8 mouse cellular contexts compared by ENCODE assay signal in genomic region chr2:32741273-32742172, GRCm38 (mm10). TPM values are rescaled to one million over a fixed set of nuclear protein-coding genes. Genes with fewer than 3 reads are reported as not detected.
DNase-seq lines count a peak whose midpoint lies in the region; ATAC-seq and TF ChIP-seq lines count a peak whose summit lies in the region.

No protein-coding gene starts in this region.

- H3K9me3 ChIP-seq in forebrain, embryonic 16.5 days (ENCODE audit: control insufficient read depth, low read length), result no peaks in the 10 kb centered on the region
- H3K9me3 ChIP-seq in intestine, embryonic 16.5 days (ENCODE audit: control insufficient read depth, low read length), result no peaks in the 10 kb centered on the region
- no peaks in the 10 kb centered on the region for H3K9me3 ChIP-seq in liver, postnatal 0 days (ENCODE audit: low read length)

- TF ChIP-seq EP300 in liver, postnatal 0 days (IDR thresholded peaks at IDR 0.05; ENCODE audit: low read depth), result no peak

- peak; percentile 61 for DNase-seq in gastrocnemius, adult 2 months
- no peak for DNase-seq in gastrocnemius, postnatal 36 days
- peak; percentile 80 to 83 for DNase-seq in cerebellum, adult 2 months
- no peak for DNase-seq in liver, postnatal 0 days
- no peak for DNase-seq in T-cell, adult 2 months (ENCODE audit: low spot score)

- peak overlapping the region; percentile 87 for H3K9ac ChIP-seq in forebrain, embryonic 16.5 days (replicated peaks; ENCODE audit: low read depth, low read length)
- peak overlapping the region; percentile 64 for H3K9ac ChIP-seq in intestine, embryonic 16.5 days (ENCODE audit: low read depth, low read length)
- no peak overlapping the region for H3K9ac ChIP-seq in liver, postnatal 0 days (replicated peaks)

- no peak for TF ChIP-seq CTCF in gastrocnemius, adult 2 months (IDR thresholded peaks at IDR 0.05)
- no peak for TF ChIP-seq CTCF in cerebellum, adult 2 months (IDR thresholded peaks at IDR 0.05; ENCODE audit: borderline replicate concordance, insufficient read depth, low read depth, low read length)
- no peak for TF ChIP-seq CTCF in liver, postnatal 0 days (IDR thresholded peaks at IDR 0.05; ENCODE audit: low read depth)
- no peak for TF ChIP-seq CTCF in olfactory bulb, adult 2 months (IDR thresholded peaks at IDR 0.05; ENCODE audit: insufficient read depth, low read depth, low read length)

- TF ChIP-seq POLR2A in cerebellum, adult 2 months (IDR thresholded peaks at IDR 0.05; ENCODE audit: borderline replicate concordance, insufficient read depth, low read length), result peak; percentile 73
- TF ChIP-seq POLR2A in olfactory bulb, adult 2 months (IDR thresholded peaks at IDR 0.05; ENCODE audit: insufficient read depth, low read depth, low read length), result peak; percentile 37; the same call in 1 of the 2 replicates

- peak overlapping the region; percentile 28; the same call in 1 of the 2 replicates for H3K27ac ChIP-seq in gastrocnemius, adult 2 months
- H3K27ac ChIP-seq in cerebellum, adult 2 months (ENCODE audit: insufficient read depth, low read length), result peak overlapping the region; percentile 22
- H3K27ac ChIP-seq in forebrain, embryonic 16.5 days (ENCODE audit: low read length), result peak overlapping the region; percentile 86
- no peak overlapping the region for H3K27ac ChIP-seq in intestine, embryonic 16.5 days (ENCODE audit: low read length)
- H3K27ac ChIP-seq in liver, postnatal 0 days (ENCODE audit: low read depth), result no peak overlapping the region
- 0 out of 2 replicates have a peak overlapping the region, but pooled peaks have one; percentile 16 for H3K27ac ChIP-seq in olfactory bulb, adult 2 months (ENCODE audit: insufficient read depth, low read depth, low read length)

- peak; percentile 56 for ATAC-seq in forebrain, embryonic 16.5 days
- peak; percentile 27 for ATAC-seq in intestine, embryonic 16.5 days
- peak; percentile 25; the same call in 1 of the 2 replicates for ATAC-seq in liver, postnatal 0 days

- H3K27me3 ChIP-seq in cerebellum, adult 2 months (ENCODE audit: control insufficient read depth, insufficient read depth, low read length), result no peaks in the 10 kb centered on the region
- H3K27me3 ChIP-seq in forebrain, embryonic 16.5 days (replicated peaks; ENCODE audit: control insufficient read depth, insufficient read depth, low read length), result no peaks in the 10 kb centered on the region
- H3K27me3 ChIP-seq in intestine, embryonic 16.5 days (replicated peaks; ENCODE audit: control insufficient read depth, insufficient read depth, low read length), result peaks cover 19% of the 10 kb centered on the region
- H3K27me3 ChIP-seq in liver, postnatal 0 days (ENCODE audit: insufficient read depth, low read length), result peaks cover 6% of the 10 kb centered on the region; the same call in 1 of the 2 replicates

- 3% methylated on average over 55 of the region's 58 CpGs for WGBS in cerebellum, adult 2 months
- WGBS in forebrain, embryonic 16.5 days, result under 1% methylated on average over 50 of the region's 58 CpGs
- WGBS in intestine, embryonic 16.5 days, result 5% methylated on average over 53 of the region's 58 CpGs
- 59% methylated on average over 42 of the region's 58 CpGs for WGBS in liver, postnatal 0 days (ENCODE audit: insufficient replicate concordance)
- WGBS in olfactory bulb, adult 2 months, result 4% methylated on average over 51 of the region's 58 CpGs

- H3K36me3 ChIP-seq in forebrain, embryonic 16.5 days (ENCODE audit: control insufficient read depth, insufficient read depth), result peaks cover 3% of the 10 kb centered on the region; the same call in 1 of the 2 replicates
- 0 out of 2 replicates have a peak, but pooled peaks cover 2% of the 10 kb centered on the region for H3K36me3 ChIP-seq in intestine, embryonic 16.5 days (ENCODE audit: control insufficient read depth, insufficient read depth, low read length)
- H3K36me3 ChIP-seq in liver, postnatal 0 days (replicated peaks; ENCODE audit: insufficient read depth, low read length), result peaks cover 14% of the 10 kb centered on the region

- peaks cover 14% of the 10 kb centered on the region for H3K4me1 ChIP-seq in cerebellum, adult 2 months (ENCODE audit: control insufficient read depth, insufficient read depth, low read length)
- H3K4me1 ChIP-seq in forebrain, embryonic 16.5 days (replicated peaks; ENCODE audit: control insufficient read depth, insufficient read depth, low read length), result peaks cover 22% of the 10 kb centered on the region
- H3K4me1 ChIP-seq in intestine, embryonic 16.5 days (ENCODE audit: control insufficient read depth, insufficient read depth, low read length), result peaks cover 26% of the 10 kb centered on the region
- 0 out of 2 replicates have a peak, but pooled peaks cover 8% of the 10 kb centered on the region for H3K4me1 ChIP-seq in liver, postnatal 0 days (ENCODE audit: insufficient read depth)
- peaks cover 14% of the 10 kb centered on the region for H3K4me1 ChIP-seq in olfactory bulb, adult 2 months (ENCODE audit: control insufficient read depth, insufficient read depth, low read length)

- H3K4me2 ChIP-seq in forebrain, embryonic 16.5 days (ENCODE audit: low read length), result peak overlapping the region; percentile 85
- peak overlapping the region; percentile 84 for H3K4me2 ChIP-seq in intestine, embryonic 16.5 days (ENCODE audit: low read depth, low read length)
- peak overlapping the region; percentile 57 for H3K4me2 ChIP-seq in liver, postnatal 0 days (ENCODE audit: low read depth, low read length)

- intact Hi-C loops in gastrocnemius, adult 2 months (cut with DNase I), result no loop called here
- intact Hi-C loops in gastrocnemius, postnatal 36 days (cut with DNase I), result no loop called here

- peak overlapping the region; percentile 67 for H3K4me3 ChIP-seq in gastrocnemius, adult 2 months
- H3K4me3 ChIP-seq in cerebellum, adult 2 months (replicated peaks; ENCODE audit: insufficient read depth, low read depth, low read length), result peak overlapping the region; percentile 87
- H3K4me3 ChIP-seq in forebrain, embryonic 16.5 days (replicated peaks; ENCODE audit: low read length), result peak overlapping the region; percentile 84
- H3K4me3 ChIP-seq in intestine, embryonic 16.5 days (ENCODE audit: low read length), result peak overlapping the region; percentile 48
- H3K4me3 ChIP-seq in liver, postnatal 0 days (ENCODE audit: low read depth, low read length), result peak overlapping the region; percentile 13; the same call in 1 of the 2 replicates
- peak overlapping the region; percentile 68 for H3K4me3 ChIP-seq in olfactory bulb, adult 2 months (ENCODE audit: insufficient read depth, low read depth, low read length)

RNA-seq across cellular contexts. Expression of gene 6330409D20Rik, which starts 0.7 kb away (rescaled TPM):
- total RNA-seq in gastrocnemius, adult 2 months (2021), result not detected
- total RNA-seq in gastrocnemius, postnatal 36 days (2021), result not detected
- polyA plus RNA-seq in cerebellum, adult 2 months (2012; rRNA removed), result 5.6 and 7.7 TPM in 2 replicates
- polyA plus RNA-seq in forebrain, embryonic 16.5 days (2015; fragmentation: Nextera tagmentation; extraction: Ambion mirVana), result 2.8 and 3.5 TPM in 2 replicates
- polyA plus RNA-seq in intestine, embryonic 16.5 days (2015; fragmentation: Nextera tagmentation; extraction: Ambion mirVana), result 0.26 TPM in 1 of 2 replicates, not detected in the other
- not detected in 2 replicates for polyA plus RNA-seq in liver, postnatal 0 days (2015; fragmentation: Nextera tagmentation; extraction: Ambion mirVana)
- polyA plus RNA-seq in olfactory bulb, adult 2 months (2012; ENCODE audit: insufficient read depth, insufficient read length, low replicate concordance, missing spikeins), result not detected in 2 replicates

RNA-seq across cellular contexts. Expression of gene Tor2a, which starts 15.5 kb away (rescaled TPM):
- 1 to 10 TPM; 3.7 to 4.9 TPM for total RNA-seq in gastrocnemius, adult 2 months (2021)
- 1 to 10 TPM; 3.9 to 5.1 TPM for total RNA-seq in gastrocnemius, postnatal 36 days (2021)
- 41.6 and 43.8 TPM in 2 replicates for polyA plus RNA-seq in cerebellum, adult 2 months (2012; rRNA removed)
- 62.1 and 65.4 TPM in 2 replicates for polyA plus RNA-seq in forebrain, embryonic 16.5 days (2015; fragmentation: Nextera tagmentation; extraction: Ambion mirVana)
- polyA plus RNA-seq in intestine, embryonic 16.5 days (2015; fragmentation: Nextera tagmentation; extraction: Ambion mirVana), result 73.1 and 74.0 TPM in 2 replicates
- 34.6 and 34.7 TPM in 2 replicates for polyA plus RNA-seq in liver, postnatal 0 days (2015; fragmentation: Nextera tagmentation; extraction: Ambion mirVana)
- polyA plus RNA-seq in olfactory bulb, adult 2 months (2012; ENCODE audit: insufficient read depth, insufficient read length, low replicate concordance, missing spikeins), result not detected in 2 replicates

RNA-seq across cellular contexts. Expression of gene Sh2d3c, which starts 20.7 kb away (rescaled TPM):
- total RNA-seq in gastrocnemius, adult 2 months (2021), result 10 to 100 TPM in 1 of 2 experiments, 1 to 10 TPM in 1; 4.4 to 12.0 TPM
- total RNA-seq in gastrocnemius, postnatal 36 days (2021), result 1 to 10 TPM; 6.4 to 7.0 TPM
- polyA plus RNA-seq in cerebellum, adult 2 months (2012; rRNA removed), result 47.0 and 53.2 TPM in 2 replicates
- 41.9 and 43.0 TPM in 2 replicates for polyA plus RNA-seq in forebrain, embryonic 16.5 days (2015; fragmentation: Nextera tagmentation; extraction: Ambion mirVana)
- 26.1 and 26.5 TPM in 2 replicates for polyA plus RNA-seq in intestine, embryonic 16.5 days (2015; fragmentation: Nextera tagmentation; extraction: Ambion mirVana)
- 7.6 and 8.3 TPM in 2 replicates for polyA plus RNA-seq in liver, postnatal 0 days (2015; fragmentation: Nextera tagmentation; extraction: Ambion mirVana)
- polyA plus RNA-seq in olfactory bulb, adult 2 months (2012; ENCODE audit: insufficient read depth, insufficient read length, low replicate concordance, missing spikeins), result not detected in 2 replicates

RNA-seq across cellular contexts. Expression of gene Cdk9, which starts 28.6 kb away (rescaled TPM):
- total RNA-seq in gastrocnemius, adult 2 months (2021), result 10 to 100 TPM; 20.2 to 22.0 TPM
- 10 to 100 TPM; 18.1 to 21.0 TPM for total RNA-seq in gastrocnemius, postnatal 36 days (2021)
- 170 and 186 TPM in 2 replicates for polyA plus RNA-seq in cerebellum, adult 2 months (2012; rRNA removed)
- polyA plus RNA-seq in forebrain, embryonic 16.5 days (2015; fragmentation: Nextera tagmentation; extraction: Ambion mirVana), result 82.2 and 85.0 TPM in 2 replicates
- polyA plus RNA-seq in intestine, embryonic 16.5 days (2015; fragmentation: Nextera tagmentation; extraction: Ambion mirVana), result 83.4 and 86.0 TPM in 2 replicates
- 49.5 and 53.7 TPM in 2 replicates for polyA plus RNA-seq in liver, postnatal 0 days (2015; fragmentation: Nextera tagmentation; extraction: Ambion mirVana)
- 509 TPM in 1 of 2 replicates, not detected in the other for polyA plus RNA-seq in olfactory bulb, adult 2 months (2012; ENCODE audit: insufficient read depth, insufficient read length, low replicate concordance, missing spikeins)

RNA-seq across cellular contexts. Expression of gene Ttc16, which starts 33.9 kb away (rescaled TPM):
- not detected for total RNA-seq in gastrocnemius, adult 2 months (2021)
- total RNA-seq in gastrocnemius, postnatal 36 days (2021), result not detected
- polyA plus RNA-seq in cerebellum, adult 2 months (2012; rRNA removed), result 2.0 and 2.6 TPM in 2 replicates
- polyA plus RNA-seq in forebrain, embryonic 16.5 days (2015; fragmentation: Nextera tagmentation; extraction: Ambion mirVana), result 0.41 and 0.62 TPM in 2 replicates
- 0.32 and 0.34 TPM in 2 replicates for polyA plus RNA-seq in intestine, embryonic 16.5 days (2015; fragmentation: Nextera tagmentation; extraction: Ambion mirVana)
- 0.08 TPM in 1 of 2 replicates, not detected in the other for polyA plus RNA-seq in liver, postnatal 0 days (2015; fragmentation: Nextera tagmentation; extraction: Ambion mirVana)
- polyA plus RNA-seq in olfactory bulb, adult 2 months (2012; ENCODE audit: insufficient read depth, insufficient read length, low replicate concordance, missing spikeins), result not detected in 2 replicates

Comparison
In these comparisons a context has a peak if more than half of its experiments do, and no peak if none do; other contexts are left out.
1. DNase-seq: peak in gastrocnemius, adult 2 months (single experiment) and cerebellum, adult 2 months (2 of 2); none in gastrocnemius, postnatal 36 days (0 of 2), liver, postnatal 0 days (single experiment) and T-cell, adult 2 months (single experiment).
2. H3K27ac ChIP-seq: peak in gastrocnemius, adult 2 months (single experiment), cerebellum, adult 2 months (single experiment), forebrain, embryonic 16.5 days (single experiment) and olfactory bulb, adult 2 months (single experiment); none in intestine, embryonic 16.5 days (single experiment) and liver, postnatal 0 days (single experiment).
3. H3K4me3 ChIP-seq: peak in every context shown above with its lines; median percentile 87 in cerebellum, adult 2 months; 84 in forebrain, embryonic 16.5 days; 68 in olfactory bulb, adult 2 months; 67 in gastrocnemius, adult 2 months; 48 in intestine, embryonic 16.5 days; 13 in liver, postnatal 0 days.
4. RNA of gene Tor2a, which starts 15.5 kb away (polyA plus RNA-seq): 73.1 to 74.0 TPM in intestine, embryonic 16.5 days, 62.1 to 65.4 TPM in forebrain, embryonic 16.5 days, 41.6 to 43.8 TPM in cerebellum, adult 2 months and 34.6 to 34.7 TPM in liver, postnatal 0 days; not detected in olfactory bulb, adult 2 months; every median in the first group is over 10 times any median in the second.
5. Peak in every context shown above with its lines, with median percentiles within 50 percentile points of each other: ATAC-seq and H3K4me2 ChIP-seq.